Mouse (Mus musculus): Measurements from ENCODE around the gene 2810021J22Rik. TPM values are rescaled to one million over a fixed set of nuclear protein-coding genes. Genes with fewer than 3 reads are reported as not detected.
A peak's percentile ranks its signal among the peaks of the same experiment; 100 is the strongest.
"Not testable (repeated sequence)": the region's sequence is repeated elsewhere in the genome, so short reads cannot be mapped to it uniquely, and the experiment has no call there.

The 2810021J22Rik gene
- polyA plus RNA-seq (2015; fragmentation: Nextera tagmentation; extraction: Ambion mirVana): 3.3 and 4.4 TPM in 2 replicates

- Histone ChIP-seq H3K27ac (replicated peaks) (peak within 1 kb of the TSS; percentile 77), H3K9ac (peak within 1 kb of the TSS; percentile 82), H3K9me3 (peaks cover 3% of the 10 kb centered on the region; the same call in 1 of the 2 replicates), H3K4me2 (peak within 1 kb of the TSS; percentile 89), H3K4me1 (peaks cover 11% of the 10 kb centered on the region), H3K27me3 (replicated peaks) (no peaks in the 10 kb centered on the region), H3K36me3 (peaks cover 33% of the 10 kb centered on the region), H3K4me3 (peak within 1 kb of the TSS; percentile 72)
- WGBS: 4% methylated on average over 37 of the region's 37 CpGs
- peak; percentile 54 for ATAC-seq (ENCODE audit: extremely low read depth, insufficient number of reproducible peaks, low FRiP score, low TSS enrichment)
These were observed at the start of gene 2810021J22Rik for GRCm38 (mm10) chr11:58867039-58867953. 2810021J22Rik (plus strand) TSS chr11:58867216.

GRCm38 (mm10) chr11:58828937-58829336 is 38.1 kb upstream of the 2810021J22Rik start, which contains the start of gene Olfr312:
Olfr312 (plus strand) TSS chr11:58829237.
- ATAC-seq (ENCODE audit: extremely low read depth, insufficient number of reproducible peaks, low FRiP score, low TSS enrichment); H3K36me3 ChIP-seq; H3K27me3 ChIP-seq (replicated peaks); H3K4me3 ChIP-seq; H3K9ac ChIP-seq; H3K27ac ChIP-seq (replicated peaks); H3K4me1 ChIP-seq; H3K9me3 ChIP-seq; H3K4me2 ChIP-seq: not testable (repeated sequence)

GRCm38 (mm10) chr11:58829764-58830163 is 37.3 kb upstream of the 2810021J22Rik start:
- 66% methylated on average over 3 of the region's 3 CpGs for WGBS
- Histone ChIP-seq H3K27ac (replicated peaks) (no peak overlapping the region), H3K4me3 (no peak overlapping the region), H3K27me3 (replicated peaks) (no peaks in the 10 kb centered on the region), H3K36me3 (no peaks in the 10 kb centered on the region), H3K9me3 (no peaks in the 10 kb centered on the region), H3K4me1 (no peaks in the 10 kb centered on the region), H3K4me2 (no peak overlapping the region), H3K9ac (no peak overlapping the region)
- no peak for ATAC-seq (ENCODE audit: extremely low read depth, insufficient number of reproducible peaks, low FRiP score, low TSS enrichment)

GRCm38 (mm10) chr11:58832541-58832940 is 34.5 kb upstream of the 2810021J22Rik start:
- H3K27ac ChIP-seq (replicated peaks); H3K4me3 ChIP-seq; H3K9me3 ChIP-seq; ATAC-seq (ENCODE audit: extremely low read depth, insufficient number of reproducible peaks, low FRiP score, low TSS enrichment); H3K4me1 ChIP-seq; H3K27me3 ChIP-seq (replicated peaks); H3K9ac ChIP-seq; H3K4me2 ChIP-seq; H3K36me3 ChIP-seq: not testable (repeated sequence)
- 74% methylated on average over 3 of the region's 3 CpGs for WGBS

- H3K36me3 ChIP-seq; ATAC-seq (ENCODE audit: extremely low read depth, insufficient number of reproducible peaks, low FRiP score, low TSS enrichment); H3K9ac ChIP-seq; H3K27me3 ChIP-seq (replicated peaks); H3K27ac ChIP-seq (replicated peaks); H3K9me3 ChIP-seq; H3K4me3 ChIP-seq; H3K4me1 ChIP-seq; H3K4me2 ChIP-seq: not testable (repeated sequence)
These were observed 28.1 kb upstream of the 2810021J22Rik start, which contains the start of gene Olfr311 for GRCm38 (mm10) chr11:58838951-58839350. Olfr311 (plus strand) TSS chr11:58839251.

- peak within 1 kb of the TSS; percentile 65 for H3K27ac ChIP-seq (replicated peaks)
- H3K4me2 ChIP-seq: peak within 1 kb of the TSS; percentile 79
- H3K9me3 ChIP-seq: no peaks in the 10 kb centered on the region
- peaks cover 26% of the 10 kb centered on the region for H3K36me3 ChIP-seq
- WGBS: under 1% methylated on average over 24 of the region's 24 CpGs
- peak within 1 kb of the TSS; percentile 95 for H3K9ac ChIP-seq
- ATAC-seq (ENCODE audit: extremely low read depth, insufficient number of reproducible peaks, low FRiP score, low TSS enrichment): peak; percentile 97
- H3K4me1 ChIP-seq: peaks cover 7% of the 10 kb centered on the region
- H3K27me3 ChIP-seq (replicated peaks): no peaks in the 10 kb centered on the region
- peak within 1 kb of the TSS; percentile 89 for H3K4me3 ChIP-seq
These were observed 20.0 kb upstream of the 2810021J22Rik start, which contains the start of gene Gm12258 for GRCm38 (mm10) chr11:58846919-58847461. Gm12258 (plus strand) TSS chr11:58847158.

GRCm38 (mm10) chr11:58847636-58848035 is 19.4 kb upstream of the 2810021J22Rik start:
- H3K27me3 ChIP-seq (replicated peaks): no peaks in the 10 kb centered on the region
- no peaks in the 10 kb centered on the region for H3K9me3 ChIP-seq
- no peak for ATAC-seq (ENCODE audit: extremely low read depth, insufficient number of reproducible peaks, low FRiP score, low TSS enrichment)
- WGBS: 41% methylated on average over 9 of the region's 9 CpGs
- H3K9ac ChIP-seq: peak overlapping the region; percentile 95
- peak overlapping the region; percentile 89 for H3K4me3 ChIP-seq
- no peak overlapping the region for H3K27ac ChIP-seq (replicated peaks)
- H3K4me2 ChIP-seq: peak overlapping the region; percentile 79
- peaks cover 31% of the 10 kb centered on the region for H3K36me3 ChIP-seq
- peaks cover 7% of the 10 kb centered on the region for H3K4me1 ChIP-seq

- Histone ChIP-seq H3K4me3 (no peak overlapping the region), H3K27ac (replicated peaks) (no peak overlapping the region), H3K4me1 (peaks cover 7% of the 10 kb centered on the region), H3K9me3 (no peaks in the 10 kb centered on the region), H3K36me3 (peaks cover 39% of the 10 kb centered on the region), H3K27me3 (replicated peaks) (no peaks in the 10 kb centered on the region), H3K9ac (no peak overlapping the region), H3K4me2 (no peak overlapping the region)
- WGBS: 52% methylated on average over 2 of the region's 2 CpGs
- no peak for ATAC-seq (ENCODE audit: extremely low read depth, insufficient number of reproducible peaks, low FRiP score, low TSS enrichment)
These were observed 17.3 kb upstream of the 2810021J22Rik start for GRCm38 (mm10) chr11:58849731-58850130.

GRCm38 (mm10) chr11:58860744-58861143 is 6.3 kb upstream of the 2810021J22Rik start:
- 88% methylated on average over 8 of the region's 8 CpGs for WGBS
- H3K9ac ChIP-seq: no peak overlapping the region
- H3K4me2 ChIP-seq: no peak overlapping the region
- no peak overlapping the region for H3K4me3 ChIP-seq
- no peaks in the 10 kb centered on the region for H3K4me1 ChIP-seq
- H3K27ac ChIP-seq (replicated peaks): no peak overlapping the region
- no peaks in the 10 kb centered on the region for H3K27me3 ChIP-seq (replicated peaks)
- peaks cover 43% of the 10 kb centered on the region for H3K9me3 ChIP-seq
- ATAC-seq (ENCODE audit: extremely low read depth, insufficient number of reproducible peaks, low FRiP score, low TSS enrichment): no peak
- H3K36me3 ChIP-seq: peaks cover 59% of the 10 kb centered on the region

GRCm38 (mm10) chr11:58867954-58868330 is 926 bp downstream of the 2810021J22Rik start:
- H3K27ac ChIP-seq (replicated peaks): no peak overlapping the region
- H3K36me3 ChIP-seq: peaks cover 33% of the 10 kb centered on the region
- H3K4me3 ChIP-seq: peak overlapping the region; percentile 72
- H3K9ac ChIP-seq: peak overlapping the region; percentile 82; the same call in 1 of the 2 replicates
- 84% methylated on average over 6 of the region's 6 CpGs for WGBS
- H3K9me3 ChIP-seq: peaks cover 3% of the 10 kb centered on the region; the same call in 1 of the 2 replicates
- no peaks in the 10 kb centered on the region for H3K27me3 ChIP-seq (replicated peaks)
- ATAC-seq (ENCODE audit: extremely low read depth, insufficient number of reproducible peaks, low FRiP score, low TSS enrichment): no peak
- H3K4me2 ChIP-seq: peak overlapping the region; percentile 89
- H3K4me1 ChIP-seq: peaks cover 11% of the 10 kb centered on the region

GRCm38 (mm10) chr11:58870961-58871360 is 3.9 kb downstream of the 2810021J22Rik start:
- Histone ChIP-seq H3K36me3 (peaks cover 48% of the 10 kb centered on the region), H3K27ac (replicated peaks) (no peak overlapping the region), H3K4me1 (peaks cover 11% of the 10 kb centered on the region), H3K4me2 (no peak overlapping the region), H3K27me3 (replicated peaks) (no peaks in the 10 kb centered on the region), H3K9ac (no peak overlapping the region), H3K9me3 (no peaks in the 10 kb centered on the region), H3K4me3 (no peak overlapping the region)
- WGBS: 76% methylated on average over 4 of the region's 4 CpGs
- ATAC-seq (ENCODE audit: extremely low read depth, insufficient number of reproducible peaks, low FRiP score, low TSS enrichment): no peak

All from heart, embryonic 13.5 days (tissue).